Mouse (Mus musculus) heart, adult 2 months (tissue): ENCODE measurements around the gene Dnajc13. TPM values are rescaled to one million over a fixed set of nuclear protein-coding genes. Genes with fewer than 3 reads are reported as not detected.

Experiments
- DNase-seq, 2 experiments: peaks; one replicate each; pipeline ENCODE4 v3.0.0; 2021
- H3K27ac ChIP-seq: fragments of 200-600 bp; 2 replicates; pipeline ENCODE4 v1.8.1; 2022
- H3K27me3 ChIP-seq: fragments of 200-500 bp; 2 replicates; pipeline ENCODE4 v1.6.1; 2012; ENCODE audit warnings: mild to moderate bottlenecking, low read length, inconsistent platforms, mixed read lengths; ENCODE audit not compliant: control insufficient read depth, insufficient read depth
- H3K36me3 ChIP-seq: fragments of 200-500 bp; 2 replicates; pipeline ENCODE4 v1.6.1; 2012; ENCODE audit warnings: low read length, inconsistent platforms; ENCODE audit not compliant: control insufficient read depth, insufficient read depth
- H3K4me1 ChIP-seq: fragments of 200-500 bp; 2 replicates; pipeline ENCODE4 v1.6.1; 2011; ENCODE audit warnings: low read length; ENCODE audit not compliant: control insufficient read depth, insufficient read depth
- H3K4me3 ChIP-seq: fragments of 200-600 bp; 2 replicates; pipeline ENCODE4 v1.8.1; 2022
- H3K79me2 ChIP-seq: fragments of 200-500 bp; replicated peaks from 2 replicates; pipeline ENCODE4 v1.6.1; 2012; ENCODE audit warnings: mild to moderate bottlenecking, inconsistent platforms, low read length, moderate library complexity, mixed read lengths; ENCODE audit not compliant: control insufficient read depth, insufficient read depth
- H3K9ac ChIP-seq: fragments of 200-500 bp; 2 replicates; pipeline ENCODE4 v1.6.1; 2012; ENCODE audit warnings: low read depth, mild to moderate bottlenecking, control low read depth, inconsistent platforms, low read length, mixed read lengths
- CTCF ChIP-seq: fragments of 200-600 bp; IDR thresholded peaks from 2 replicates; pipeline ENCODE4 v1.8.1; 2022; ENCODE audit warnings: antibody characterized with exemption, mild to moderate bottlenecking, moderate library complexity
- EP300 ChIP-seq: fragments of 200-500 bp; IDR thresholded peaks from 2 replicates; pipeline ENCODE4 v1.6.1; 2011; ENCODE audit warnings: low read depth, low read length, control low read depth; ENCODE audit not compliant: insufficient read depth
- POLR2A ChIP-seq: fragments of 200-500 bp; IDR thresholded peaks from 2 replicates; pipeline ENCODE4 v1.6.1; 2011; ENCODE audit warnings: mild to moderate bottlenecking, low read depth, low read length, control low read depth; ENCODE audit not compliant: insufficient read depth
- WGBS: fragments of 180-500 bp; shearing (Covaris S2); methylation state at CpG from one replicate; pipeline ENCODE4 v1.1.7; 2018; 5-methylcytosine and 5-hydroxymethylcytosine counted together
- intact Hi-C: fragments of 180-260 bp; cut with DNase I; formaldehyde crosslinking; loops from one replicate; pipeline ENCODE4 v1.15.1; 2025
- polyA plus RNA-seq: library from polyadenylated mRNA; depleted of rRNA; stranded (reverse); fragments of >200 nt; gene quantifications from 2 replicates; pipeline ENCODE4 v1.2.3, GENCODE M21; 2012
- total RNA-seq, 2 experiments: library from RNA; stranded (reverse); gene quantifications; 2 replicates each; pipeline ENCODE4 v1.2.3; 2021

Dnajc13 gene
- total and polyA plus RNA-seq, 3 experiments = 29.2 to 32.3 (median 31.6) TPM

- Histone ChIP-seq H3K36me3 (no peaks in the 10 kb centered on the region), H3K27ac (no peak overlapping the region), H3K4me3 (no peak overlapping the region), H3K4me1 (no peaks in the 10 kb centered on the region), H3K27me3 (no peaks in the 10 kb centered on the region), H3K79me2 (no peaks in the 10 kb centered on the region), H3K9ac (no peak overlapping the region)
- 79% methylated on average over 1 of the region's 1 CpGs for WGBS
- no peak for DNase-seq
- intact Hi-C loops = no loop called here
- no peak for TF ChIP-seq EP300
- TF ChIP-seq CTCF = no peak
- no peak for TF ChIP-seq POLR2A
Observed at GRCm38 (mm10) chr9:104188704-104189103, 74.0 kb downstream of the Dnajc13 start.

DNA sequence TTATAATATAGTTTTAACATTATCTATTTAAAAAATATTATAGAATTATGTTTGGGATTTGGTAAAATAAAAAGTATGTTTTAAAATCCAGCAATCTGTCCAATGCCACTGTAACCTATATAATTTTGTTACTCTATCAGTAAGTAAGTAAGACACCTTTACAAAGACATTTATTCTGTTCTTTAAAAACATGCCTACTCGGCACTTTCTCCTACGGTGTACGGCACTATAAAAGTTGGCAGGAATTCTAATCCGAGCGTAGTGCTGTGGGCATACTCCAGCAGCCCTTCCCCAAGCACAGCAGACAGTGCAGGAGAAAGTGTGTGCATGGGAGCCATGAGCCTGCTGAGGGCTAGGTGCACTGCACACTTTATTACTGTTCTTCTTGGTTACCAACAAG is 75.7 kb downstream of the Dnajc13 start:
- WGBS = 89% methylated on average over 5 of the region's 5 CpGs
- no peak for TF ChIP-seq POLR2A
- TF ChIP-seq EP300 = no peak
- no peak for TF ChIP-seq CTCF
- no peaks in the 10 kb centered on the region for H3K4me1 ChIP-seq
- no peak for DNase-seq
- intact Hi-C loops = no loop called here
- H3K9ac ChIP-seq = no peak overlapping the region
- no peak overlapping the region for H3K27ac ChIP-seq
- no peaks in the 10 kb centered on the region for H3K79me2 ChIP-seq
- H3K27me3 ChIP-seq = no peaks in the 10 kb centered on the region
- H3K36me3 ChIP-seq = no peaks in the 10 kb centered on the region
- H3K4me3 ChIP-seq = no peak overlapping the region

GRCm38 (mm10) chr9:104183181-104183580 is 79.5 kb downstream of the Dnajc13 start:
- no peaks in the 10 kb centered on the region for H3K4me1 ChIP-seq
- intact Hi-C loops = no loop called here
- H3K36me3 ChIP-seq = no peaks in the 10 kb centered on the region; the same call in 1 of the 2 replicates
- WGBS = 95% methylated on average over 5 of the region's 5 CpGs
- no peak for TF ChIP-seq EP300
- TF ChIP-seq CTCF = no peak
- TF ChIP-seq POLR2A = no peak
- no peak overlapping the region for H3K27ac ChIP-seq
- H3K79me2 ChIP-seq = no peaks in the 10 kb centered on the region
- H3K9ac ChIP-seq = no peak overlapping the region
- no peaks in the 10 kb centered on the region for H3K27me3 ChIP-seq
- no peak for DNase-seq
- H3K4me3 ChIP-seq = no peak overlapping the region

- intact Hi-C loops = no loop called here
- Histone ChIP-seq H3K4me3 (no peak overlapping the region), H3K4me1 (no peaks in the 10 kb centered on the region), H3K27ac (no peak overlapping the region), H3K79me2 (no peaks in the 10 kb centered on the region), H3K36me3 (no peaks in the 10 kb centered on the region; the same call in 1 of the 2 replicates), H3K27me3 (no peaks in the 10 kb centered on the region), H3K9ac (no peak overlapping the region)
- no peak for DNase-seq
- WGBS = 95% methylated on average over 5 of the region's 5 CpGs
- TF ChIP-seq EP300 (no peak), CTCF (no peak), POLR2A (no peak)
Observed at GRCm38 (mm10) chr9:104182328-104182727, 80.4 kb downstream of the Dnajc13 start.

GRCm38 (mm10) chr9:104181626-104182025 is 81.1 kb downstream of the Dnajc13 start:
- 88% methylated on average over 4 of the region's 4 CpGs for WGBS
- no peak for TF ChIP-seq CTCF
- TF ChIP-seq POLR2A = no peak
- TF ChIP-seq EP300 = no peak

GRCm38 (mm10) chr9:104180046-104180445 is 82.7 kb downstream of the Dnajc13 start:
- Histone ChIP-seq H3K27me3 (no peaks in the 10 kb centered on the region), H3K27ac (no peak overlapping the region), H3K9ac (no peak overlapping the region), H3K4me3 (no peak overlapping the region), H3K79me2 (no peaks in the 10 kb centered on the region), H3K4me1 (no peaks in the 10 kb centered on the region), H3K36me3 (no peaks in the 10 kb centered on the region; the same call in 1 of the 2 replicates)
- TF ChIP-seq CTCF (no peak), EP300 (no peak), POLR2A (no peak)
- no peak for DNase-seq
- intact Hi-C loops = no loop called here
- WGBS = 87% methylated on average over 6 of the region's 6 CpGs

More at GRCm38 (mm10) chr9:104181626-104182025, 81.1 kb downstream of the Dnajc13 start:
- Histone ChIP-seq H3K4me3 (no peak overlapping the region), H3K27ac (no peak overlapping the region), H3K9ac (no peak overlapping the region), H3K36me3 (no peaks in the 10 kb centered on the region; the same call in 1 of the 2 replicates), H3K27me3 (no peaks in the 10 kb centered on the region), H3K79me2 (no peaks in the 10 kb centered on the region), H3K4me1 (no peaks in the 10 kb centered on the region)
- intact Hi-C loops = no loop called here
- DNase-seq = no peak
